ENCODE assay signal across 8 mouse cellular contexts in genomic region chr3:106721397-106722027, GRCm38 (mm10). TPM values are rescaled to one million over a fixed set of nuclear protein-coding genes. Genes with fewer than 3 reads are reported as not detected.
DNase-seq lines count a peak whose midpoint lies in the region; ATAC-seq and TF ChIP-seq lines count a peak whose summit lies in the region.

No protein-coding gene starts in this region.

- peak overlapping the region; percentile 83 for H3K9ac ChIP-seq in MEL (ENCODE audit: control insufficient read depth, low read depth, low read length, poor library complexity, severe bottlenecking)
- peak overlapping the region; percentile 74 for H3K9ac ChIP-seq in forebrain, postnatal 0 days
- H3K9ac ChIP-seq in lung, embryonic 15.5 days = peak overlapping the region; percentile 72

- H3K4me3 ChIP-seq in MEL (ENCODE audit: control insufficient read depth in 1 of 2, insufficient read depth in 1 of 2, low read depth in 2 of 2, low read length in 2 of 2) = peak overlapping the region; percentile 86 to 87
- peak overlapping the region; percentile 87 for H3K4me3 ChIP-seq in cerebellum, adult 2 months (replicated peaks; ENCODE audit: insufficient read depth, low read depth, low read length)
- peak overlapping the region; percentile 75 for H3K4me3 ChIP-seq in forebrain, postnatal 0 days (ENCODE audit: low read depth, low read length)
- peak overlapping the region; percentile 73 for H3K4me3 ChIP-seq in lung, embryonic 15.5 days

- peak; percentile 98 for ATAC-seq in forebrain, postnatal 0 days
- ATAC-seq in lung, embryonic 15.5 days (ENCODE audit: borderline replicate concordance, extremely low read depth, low FRiP score, low TSS enrichment) = peak; percentile 100

- no peaks in the 10 kb centered on the region for H3K9me3 ChIP-seq in MEL (replicated peaks; ENCODE audit: insufficient read depth, low read length)
- peaks cover 4% of the 10 kb centered on the region; the same call in 1 of the 2 replicates for H3K9me3 ChIP-seq in forebrain, postnatal 0 days (ENCODE audit: low read length)
- no peaks in the 10 kb centered on the region for H3K9me3 ChIP-seq in lung, embryonic 15.5 days

- DNase-seq in MEL (ENCODE audit: low read depth, low spot score) = peak; percentile 99
- DNase-seq in cerebellum, adult 2 months = peak; percentile 95 to 99
- peak; percentile 98 for DNase-seq in forebrain, postnatal 0 days
- DNase-seq in heart, postnatal 4 days = peak; percentile 96
- peak; percentile 97 to 99 for DNase-seq in layer of hippocampus, adult 8-10 months (ENCODE audit: low spot score in 2 of 2)
- peak; percentile 94 for DNase-seq in ovary, adult 18-20 months (ENCODE audit: low spot score)
- peak; percentile 98 for DNase-seq in thymus, postnatal 0 days (ENCODE audit: low spot score)

- 1% methylated on average over 31 of the region's 31 CpGs for WGBS in cerebellum, adult 2 months
- WGBS in forebrain, postnatal 0 days = 2% methylated on average over 30 of the region's 31 CpGs
- WGBS in lung, embryonic 15.5 days = 2% methylated on average over 31 of the region's 31 CpGs

- peaks cover 0 to 4% of the 10 kb centered on the region in 2 experiments; a peak in 1 of 4 replicates for H3K36me3 ChIP-seq in MEL (ENCODE audit: control insufficient read depth in 1 of 2, insufficient read depth in 2 of 2, low read length in 2 of 2)
- no peaks in the 10 kb centered on the region for H3K36me3 ChIP-seq in forebrain, postnatal 0 days (ENCODE audit: insufficient read depth)
- H3K36me3 ChIP-seq in lung, embryonic 15.5 days = no peaks in the 10 kb centered on the region

- peaks cover 0 to 9% of the 10 kb centered on the region in 2 experiments; a peak in 2 of 4 replicates for H3K4me1 ChIP-seq in MEL (ENCODE audit: control insufficient read depth in 1 of 2, insufficient read depth in 2 of 2, low read length in 2 of 2)
- H3K4me1 ChIP-seq in cerebellum, adult 2 months (ENCODE audit: control insufficient read depth, insufficient read depth, low read length) = no peaks in the 10 kb centered on the region
- H3K4me1 ChIP-seq in forebrain, postnatal 0 days (ENCODE audit: insufficient read depth) = no peaks in the 10 kb centered on the region
- 0 out of 2 replicates have a peak, but pooled peaks cover 2% of the 10 kb centered on the region for H3K4me1 ChIP-seq in lung, embryonic 15.5 days

- no peak for TF ChIP-seq RAD21 in MEL (IDR thresholded peaks at IDR 0.05; ENCODE audit: low read depth, low read length)

- no peak for TF ChIP-seq CTCF in MEL (IDR thresholded peaks at IDR 0.05 in 2 of 3, conservative IDR thresholded peaks at IDR 0.05 in 1 of 3; ENCODE audit: control insufficient read depth in 1 of 3, insufficient read depth in 1 of 3, low read depth in 2 of 3, low read length in 3 of 3, poor library complexity in 1 of 3, severe bottlenecking in 1 of 3)
- no peak for TF ChIP-seq CTCF in cerebellum, adult 2 months (IDR thresholded peaks at IDR 0.05; ENCODE audit: borderline replicate concordance, insufficient read depth, low read depth, low read length)
- no peak for TF ChIP-seq CTCF in forebrain, postnatal 0 days (IDR thresholded peaks at IDR 0.05; ENCODE audit: low read depth)

- no peaks in the 10 kb centered on the region for H3K27me3 ChIP-seq in MEL (ENCODE audit: control insufficient read depth in 1 of 2, insufficient read depth in 2 of 2, low read length in 2 of 2)
- no peaks in the 10 kb centered on the region for H3K27me3 ChIP-seq in cerebellum, adult 2 months (ENCODE audit: control insufficient read depth, insufficient read depth, low read length)
- no peaks in the 10 kb centered on the region for H3K27me3 ChIP-seq in forebrain, postnatal 0 days (ENCODE audit: insufficient read depth, low read length)
- no peaks in the 10 kb centered on the region for H3K27me3 ChIP-seq in lung, embryonic 15.5 days

- no peak for TF ChIP-seq EP300 in MEL (IDR thresholded peaks at IDR 0.05; ENCODE audit: low read depth in 1 of 2, low read length in 2 of 2)

- H3K27ac ChIP-seq in MEL (ENCODE audit: control insufficient read depth, low read depth, low read length) = peak overlapping the region; percentile 95
- peak overlapping the region; percentile 78 for H3K27ac ChIP-seq in cerebellum, adult 2 months (ENCODE audit: insufficient read depth, low read length)
- peak overlapping the region; percentile 99 for H3K27ac ChIP-seq in forebrain, postnatal 0 days (ENCODE audit: low read depth, low read length)
- peak overlapping the region; percentile 97 for H3K27ac ChIP-seq in lung, embryonic 15.5 days

- peak in 1 of 2 experiments; percentile 86; a peak in 2 of 4 replicates for TF ChIP-seq POLR2A in MEL (IDR thresholded peaks at IDR 0.05; ENCODE audit: control insufficient read depth in 1 of 2, insufficient read depth in 1 of 2, low read depth in 1 of 2, low read length in 2 of 2, poor library complexity in 1 of 2)
- TF ChIP-seq POLR2A in cerebellum, adult 2 months (IDR thresholded peaks at IDR 0.05; ENCODE audit: borderline replicate concordance, insufficient read depth, low read length) = peak; percentile 47; the same call in 1 of the 2 replicates

- no peaks in the 10 kb centered on the region; the same call in 1 of the 2 replicates for H3K79me2 ChIP-seq in MEL (ENCODE audit: control insufficient read depth, insufficient read depth, low read length, poor library complexity)

- peak overlapping the region; percentile 60 for H3K4me2 ChIP-seq in forebrain, postnatal 0 days (ENCODE audit: low read depth)
- H3K4me2 ChIP-seq in lung, embryonic 15.5 days = peak overlapping the region; percentile 71

TF ChIP-seq in MEL, 35 proteins besides CTCF, POLR2A, EP300 and RAD21 (continues in another document):
- peak; percentile 18; the same call in 1 of the 2 replicates for TF ChIP-seq ZNF384 (IDR thresholded peaks at IDR 0.05; ENCODE audit: low read depth, low read length)
- no peak for TF ChIP-seq GABPA (IDR thresholded peaks at IDR 0.05; ENCODE audit: low read depth, low read length)
- TF ChIP-seq MEF2A (IDR thresholded peaks at IDR 0.05; ENCODE audit: extremely low read depth, insufficient replicate concordance, low read depth, low read length, poor library complexity, severe bottlenecking) = 0 out of 2 replicates have a peak, but pooled peaks have one; percentile 29
- peak; percentile 71 for TF ChIP-seq ETS1 (IDR thresholded peaks at IDR 0.05; ENCODE audit: low read depth, low read length)
- TF ChIP-seq MAX (IDR thresholded peaks at IDR 0.05; ENCODE audit: low read length) = peak; percentile 60
- TF ChIP-seq RCOR1 (IDR thresholded peaks at IDR 0.05; ENCODE audit: low read depth, low read length) = 0 out of 2 replicates have a peak, but pooled peaks have one; percentile 22
- TF ChIP-seq BHLHE40 (IDR thresholded peaks at IDR 0.05; ENCODE audit: borderline replicate concordance, low read depth, low read length) = no peak
- TF ChIP-seq MYC (IDR thresholded peaks at IDR 0.05; ENCODE audit: low read depth, low read length) = peak; percentile 77
- peak; percentile 67; the same call in 1 of the 2 replicates for TF ChIP-seq E2F4 (IDR thresholded peaks at IDR 0.05; ENCODE audit: borderline replicate concordance, low read depth, low read length)
- TF ChIP-seq HCFC1 (IDR thresholded peaks at IDR 0.05; ENCODE audit: low read depth, low read length) = peak; percentile 91
- TF ChIP-seq CHD1 (IDR thresholded peaks at IDR 0.05; ENCODE audit: low read depth, low read length) = no peak
- TF ChIP-seq TBP (IDR thresholded peaks at IDR 0.05; ENCODE audit: low read depth, low read length) = peak; percentile 63
- TF ChIP-seq USF1 (IDR thresholded peaks at IDR 0.05; ENCODE audit: low read depth, low read length) = peak; percentile 69
- TF ChIP-seq MAFK (IDR thresholded peaks at IDR 0.05; ENCODE audit: borderline replicate concordance, low read depth, low read length) = no peak
- TF ChIP-seq USF2 (IDR thresholded peaks at IDR 0.05; ENCODE audit: borderline replicate concordance in 1 of 2, insufficient read depth in 1 of 2, low read depth in 1 of 2, low read length in 2 of 2) = no peak
- no peak for TF ChIP-seq ZKSCAN1 (IDR thresholded peaks at IDR 0.05; ENCODE audit: low read depth, low read length)
- peak; percentile 59 for TF ChIP-seq SIN3A (IDR thresholded peaks at IDR 0.05; ENCODE audit: low read length)
- TF ChIP-seq ZC3H11A (IDR thresholded peaks at IDR 0.05; ENCODE audit: low read depth, low read length) = no peak
- TF ChIP-seq POLR2AphosphoS2 (IDR thresholded peaks at IDR 0.05; ENCODE audit: low read length) = peak; percentile 57; the same call in 1 of the 2 replicates
- peak; percentile 87 for TF ChIP-seq CHD2 (IDR thresholded peaks at IDR 0.05; ENCODE audit: low read length)
- TF ChIP-seq TCF12 (IDR thresholded peaks at IDR 0.05; ENCODE audit: low read depth, low read length) = peak; percentile 30; the same call in 1 of the 2 replicates
- no peak for TF ChIP-seq GATA1 (IDR thresholded peaks at IDR 0.05; ENCODE audit: low read depth, low read length)
- 0 out of 2 replicates have a peak, but pooled peaks have one; percentile 24 for TF ChIP-seq UBTF (IDR thresholded peaks at IDR 0.05; ENCODE audit: borderline replicate concordance, insufficient read depth, low read depth, low read length)
- TF ChIP-seq MAZ (IDR thresholded peaks at IDR 0.05; ENCODE audit: low read depth, low read length) = peak; percentile 42; the same call in 1 of the 2 replicates
- TF ChIP-seq MYB (IDR thresholded peaks at IDR 0.05; ENCODE audit: low read depth, low read length) = no peak
- no peak for TF ChIP-seq POLR2AphosphoS5 (IDR thresholded peaks at IDR 0.05; ENCODE audit: borderline replicate concordance, low read depth, low read length)
- peak; percentile 69 for TF ChIP-seq NELFE (IDR thresholded peaks at IDR 0.05; ENCODE audit: low read depth, low read length)
- no peak for TF ChIP-seq SMC3 (IDR thresholded peaks at IDR 0.05; ENCODE audit: low read depth, low read length)
- TF ChIP-seq ZMIZ1 (IDR thresholded peaks at IDR 0.05; ENCODE audit: low read depth, low read length) = no peak
- TF ChIP-seq MXI1 (IDR thresholded peaks at IDR 0.05; ENCODE audit: low read depth, low read length) = peak; percentile 82

RNA-seq across cellular contexts. Expression of gene Lrif1, which starts 36.7 kb away (rescaled TPM):
- 4.4 and 4.5 TPM in 2 replicates for total RNA-seq in MEL (2012; rRNA removed)
- polyA plus RNA-seq in MEL (2012; ENCODE audit: insufficient read depth in 1 of 2, insufficient read length in 2 of 2, low read depth in 1 of 2, low replicate concordance in 2 of 2, missing spikeins in 1 of 2) = 10 to 100 TPM in 1 of 2 experiments, not detected in 1; 10.7 TPM
- 12.9 and 14.0 TPM in 2 replicates for polyA plus RNA-seq in cerebellum, adult 2 months (2012; rRNA removed)
- total RNA-seq in forebrain, postnatal 0 days (2014; rRNA removed) = 21.8 and 26.8 TPM in 2 replicates
- 15.0 and 15.2 TPM in 2 replicates for polyA plus RNA-seq in forebrain, postnatal 0 days (2015; fragmentation: Nextera tagmentation; extraction: Ambion mirVana)
- 10 to 100 TPM; 17.0 to 17.1 TPM for total RNA-seq in heart, postnatal 4 days (2021)
- total RNA-seq in layer of hippocampus, adult 8-10 months (2022) = 10 to 100 TPM; 20.4 to 25.1 (median 23.9) TPM
- polyA plus RNA-seq in lung, embryonic 15.5 days (2015; fragmentation: Nextera tagmentation; extraction: Ambion mirVana) = 15.3 and 16.9 TPM in 2 replicates
- 26.3 and 28.8 TPM in 2 replicates for polyA plus RNA-seq in thymus, postnatal 0 days (2015; fragmentation: Nextera tagmentation; extraction: Ambion mirVana)

Comparison
In these comparisons a context has a peak if more than half of its experiments do, and no peak if none do; other contexts are left out.
1. Peak in every context shown above with its lines: DNase-seq, ATAC-seq, H3K4me3 ChIP-seq and H3K27ac ChIP-seq.